Mouse (Mus musculus) MEL (cell line): ENCODE results near the gene Zfp771. TPM values are rescaled to one million over a fixed set of nuclear protein-coding genes. Genes with fewer than 3 reads are reported as not detected.

ENCODE experiments used
- DNase-seq: peaks from one replicate; pipeline ENCODE4 v3.0.0; 2011; ENCODE audit warnings: low read depth, low spot score
- H3K27ac ChIP-seq: 2 replicates; pipeline ENCODE4 v1.5.1; 2012; ENCODE audit warnings: low read depth, mild to moderate bottlenecking, control low read depth, low read length, moderate library complexity; ENCODE audit not compliant: control insufficient read depth
- H3K27me3 ChIP-seq, 2 experiments: fragments of 150-350 bp in 1 of 2; sonication (generic) in 1 of 2; 2 replicates each; pipeline ENCODE4 v1.6.1; 2012; ENCODE audit warnings: low read length in 2 of 2, mild to moderate bottlenecking in 2 of 2, improper control_type of control experiment in 1 of 2, moderate library complexity in 1 of 2; ENCODE audit not compliant: insufficient read depth in 2 of 2, control insufficient read depth in 1 of 2
- H3K36me3 ChIP-seq, 2 experiments: 2 replicates each; pipeline ENCODE4 v1.6.1; 2012 to 2014; ENCODE audit warnings: low read length in 2 of 2, improper control_type of control experiment in 1 of 2, inconsistent platforms in 1 of 2, mild to moderate bottlenecking in 1 of 2; ENCODE audit not compliant: insufficient read depth in 2 of 2, control insufficient read depth in 1 of 2
- H3K4me1 ChIP-seq, 2 experiments: fragments of 150-350 bp in 1 of 2; sonication (generic) in 1 of 2; 2 replicates each; pipeline ENCODE4 v1.6.1; 2012; ENCODE audit warnings: low read length in 2 of 2, improper control_type of control experiment in 1 of 2, mild to moderate bottlenecking in 1 of 2; ENCODE audit not compliant: insufficient read depth in 2 of 2, control insufficient read depth in 1 of 2
- H3K4me3 ChIP-seq, 2 experiments: fragments of 150-350 bp in 1 of 2; sonication (generic) in 1 of 2; 2 replicates each; pipeline ENCODE4 v1.5.1; 2012; ENCODE audit warnings: low read depth in 2 of 2, low read length in 2 of 2, mild to moderate bottlenecking in 2 of 2, moderate library complexity in 2 of 2, control low read depth in 1 of 2, improper control_type of control experiment in 1 of 2; ENCODE audit not compliant: control insufficient read depth in 1 of 2, insufficient read depth in 1 of 2
- H3K79me2 ChIP-seq: 2 replicates; pipeline ENCODE4 v1.6.1; 2012; ENCODE audit warnings: mild to moderate bottlenecking, low read length, moderate library complexity; ENCODE audit not compliant: control insufficient read depth, poor library complexity, insufficient read depth
- H3K9ac ChIP-seq: 2 replicates; pipeline ENCODE4 v1.6.1; 2012; ENCODE audit warnings: low read depth, mild to moderate bottlenecking, control low read depth, low read length, moderate library complexity; ENCODE audit not compliant: control insufficient read depth, poor library complexity, severe bottlenecking
- H3K9me3 ChIP-seq: fragments of 150-350 bp; sonication (generic); replicated peaks from 2 replicates; pipeline ENCODE4 v1.6.1; 2012; ENCODE audit warnings: mild to moderate bottlenecking, low read length, improper control_type of control experiment, moderate library complexity; ENCODE audit not compliant: insufficient read depth
- BHLHE40 ChIP-seq: IDR thresholded peaks from 2 replicates; pipeline ENCODE4 v1.6.1; 2012; ENCODE audit warnings: low read depth, mild to moderate bottlenecking, inconsistent platforms, low read length, improper control_type of control experiment, borderline replicate concordance
- CHD1 ChIP-seq: IDR thresholded peaks from 2 replicates; pipeline ENCODE4 v1.6.1; 2012; ENCODE audit warnings: low read depth, mild to moderate bottlenecking, inconsistent platforms, low read length, improper control_type of control experiment
- CTCF ChIP-seq, 3 experiments: IDR thresholded peaks in 2 of 3; conservative IDR thresholded peaks in 1 of 3; 2 replicates each; pipeline ENCODE4 v1.5.1; 2011 to 2012; ENCODE audit warnings: low read length in 3 of 3, low read depth in 2 of 3, mild to moderate bottlenecking in 2 of 3, improper control_type of control experiment in 1 of 3, inconsistent platforms in 1 of 3, mixed read lengths in 1 of 3, moderate library complexity in 1 of 3; ENCODE audit not compliant: control insufficient read depth in 1 of 3, insufficient read depth in 1 of 3, poor library complexity in 1 of 3, severe bottlenecking in 1 of 3
- ETS1 ChIP-seq: IDR thresholded peaks from 2 replicates; pipeline ENCODE4 v1.6.1; 2012; ENCODE audit warnings: low read depth, mild to moderate bottlenecking, inconsistent platforms, low read length, improper control_type of control experiment, moderate library complexity
- KAT2A ChIP-seq: conservative IDR thresholded peaks from 2 replicates; pipeline ENCODE4 v1.6.1; 2012; ENCODE audit warnings: low read depth, low read length, improper control_type of control experiment, inconsistent platforms
- MAFK ChIP-seq: IDR thresholded peaks from 2 replicates; pipeline ENCODE4 v1.6.1; 2011; ENCODE audit warnings: low read depth, mild to moderate bottlenecking, low read length, improper control_type of control experiment, borderline replicate concordance
- MXI1 ChIP-seq: IDR thresholded peaks from 2 replicates; pipeline ENCODE4 v1.6.1; 2011; ENCODE audit warnings: mild to moderate bottlenecking, low read depth, low read length, improper control_type of control experiment
- MYB ChIP-seq: IDR thresholded peaks from 2 replicates; pipeline ENCODE4 v1.6.1; 2011; ENCODE audit warnings: mild to moderate bottlenecking, low read depth, low read length, improper control_type of control experiment
- MYC ChIP-seq: IDR thresholded peaks from 2 replicates; pipeline ENCODE4 v1.6.1; 2011; ENCODE audit warnings: low read depth, mild to moderate bottlenecking, low read length, improper control_type of control experiment, moderate library complexity
- NRF1 ChIP-seq: IDR thresholded peaks from 2 replicates; pipeline ENCODE4 v1.6.1; 2014; ENCODE audit warnings: low read depth, mild to moderate bottlenecking, inconsistent platforms, low read length, improper control_type of control experiment, moderate library complexity; ENCODE audit not compliant: poor library complexity, insufficient read depth, severe bottlenecking
- POLR2A ChIP-seq, 2 experiments: IDR thresholded peaks; 2 replicates each; pipeline ENCODE4 v1.6.1; 2011 to 2012; ENCODE audit warnings: low read length in 2 of 2, mild to moderate bottlenecking in 2 of 2, control low read depth in 1 of 2, improper control_type of control experiment in 1 of 2, low read depth in 1 of 2, moderate library complexity in 1 of 2; ENCODE audit not compliant: control insufficient read depth in 1 of 2, insufficient read depth in 1 of 2, poor library complexity in 1 of 2
- POLR2AphosphoS2 ChIP-seq: IDR thresholded peaks from 2 replicates; pipeline ENCODE4 v1.6.1; 2011; ENCODE audit warnings: low read length, improper control_type of control experiment
- SIN3A ChIP-seq: IDR thresholded peaks from 2 replicates; pipeline ENCODE4 v1.6.1; 2012; ENCODE audit warnings: low read length, improper control_type of control experiment, inconsistent platforms
- SMC3 ChIP-seq: IDR thresholded peaks from 2 replicates; pipeline ENCODE4 v1.6.1; 2011; ENCODE audit warnings: low read depth, low read length, improper control_type of control experiment
- TBP ChIP-seq: IDR thresholded peaks from 2 replicates; pipeline ENCODE4 v1.8.0; 2011; ENCODE audit warnings: low read depth, low read length, improper control_type of control experiment
- TCF12 ChIP-seq: IDR thresholded peaks from 2 replicates; pipeline ENCODE4 v1.6.1; 2014; ENCODE audit warnings: low read depth, mild to moderate bottlenecking, inconsistent platforms, low read length, improper control_type of control experiment, moderate library complexity
- UBTF ChIP-seq: IDR thresholded peaks from 2 replicates; pipeline ENCODE4 v1.6.1; 2012; ENCODE audit warnings: low read depth, mild to moderate bottlenecking, inconsistent platforms, low read length, improper control_type of control experiment, moderate library complexity, borderline replicate concordance; ENCODE audit not compliant: insufficient read depth
- polyA plus RNA-seq, 2 experiments: library from polyadenylated mRNA; stranded (reverse) in 1 of 2; unstranded in 1 of 2; fragments of >175 nt in 1 of 2; fragments of >200 nt in 1 of 2; gene quantifications; 2 replicates each; pipeline versions ENCODE4 v1.2.1 to v1.2.4; 2012; ENCODE audit warnings: low replicate concordance in 2 of 2, low read depth in 1 of 2; ENCODE audit not compliant: insufficient read length in 2 of 2, insufficient read depth in 1 of 2, missing spikeins in 1 of 2
- total RNA-seq: library from RNA; depleted of rRNA; stranded (reverse); fragments of 300-350 nt; gene quantifications from 2 replicates; pipeline ENCODE4 v1.2.3, GENCODE M21; 2012

The Zfp771 gene
- total and polyA plus RNA-seq, 3 experiments: 33.4 to 58.3 TPM; not detected in 1

DNA sequence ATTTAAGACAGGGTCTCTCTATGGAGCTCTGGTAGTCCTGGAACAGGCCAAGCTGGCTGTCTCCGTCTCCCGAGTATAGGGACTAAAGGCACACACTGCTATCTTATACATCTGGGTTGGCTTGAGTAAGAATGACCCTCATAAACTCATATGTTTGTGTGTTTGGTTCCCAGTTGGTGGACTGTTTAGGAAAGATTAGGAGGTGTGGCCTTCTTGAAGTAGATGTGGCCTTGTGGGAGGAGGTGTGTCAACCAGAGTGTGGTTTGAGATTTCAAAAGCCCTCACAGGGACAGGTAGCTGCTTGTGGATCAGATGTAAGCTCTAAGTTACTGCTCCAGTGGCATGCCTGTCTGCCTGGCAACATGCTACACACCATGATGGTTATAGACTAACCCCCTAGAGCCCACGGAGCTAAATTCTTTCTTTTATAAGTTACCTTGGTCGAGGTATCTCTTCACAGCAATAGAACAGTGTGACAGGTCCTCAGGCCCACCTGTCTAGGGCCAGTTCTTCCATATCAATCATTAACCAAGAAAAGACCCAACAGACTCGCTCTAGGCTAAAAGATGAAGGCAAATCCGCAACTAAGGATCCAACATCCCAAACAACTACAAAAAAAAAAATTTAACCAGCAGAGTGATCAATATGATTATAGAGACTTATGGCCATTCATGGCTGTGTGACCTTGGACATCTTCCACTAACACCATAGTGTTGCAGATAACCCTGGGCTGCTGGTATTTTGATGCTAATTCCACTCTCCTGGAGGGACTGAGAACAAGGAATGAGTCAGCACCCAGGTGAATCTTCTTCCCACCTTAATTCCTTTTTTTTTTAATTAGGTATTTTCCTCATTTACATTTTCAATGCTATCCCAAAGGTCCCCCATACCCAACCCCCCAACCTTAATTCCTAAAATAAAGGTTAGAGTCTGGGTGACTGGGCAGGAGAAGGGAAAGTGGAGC lies 20.3 kb upstream of the Zfp771 start:
- peaks cover 15 to 27% of the 10 kb centered on the region in 2 experiments for H3K4me1 ChIP-seq
- H3K27ac ChIP-seq: no peak overlapping the region
- peaks cover 0 to 15% of the 10 kb centered on the region in 2 experiments; a peak in 2 of 4 replicates for H3K36me3 ChIP-seq
- no peaks in the 10 kb centered on the region for H3K79me2 ChIP-seq
- H3K9me3 ChIP-seq: no peaks in the 10 kb centered on the region
- TF ChIP-seq KAT2A (no peak), TBP (no peak), MYC (no peak), TCF12 (no peak), SMC3 (no peak), POLR2AphosphoS2 (no peak), CHD1 (no peak), ETS1 (no peak), CTCF (IDR thresholded peaks at IDR 0.05 in 2 of 3, conservative IDR thresholded peaks at IDR 0.05 in 1 of 3; ENCODE audit: control insufficient read depth in 1 of 3, insufficient read depth in 1 of 3, low read depth in 2 of 3, low read length in 3 of 3, poor library complexity in 1 of 3, severe bottlenecking in 1 of 3) (no peak), UBTF (no peak), MYB (no peak), MXI1 (no peak), SIN3A (no peak), NRF1 (no peak)
- DNase-seq: no peak
- no peaks in the 10 kb centered on the region for H3K27me3 ChIP-seq
- no peak overlapping the region for H3K4me3 ChIP-seq
- H3K9ac ChIP-seq: no peak overlapping the region

DNA sequence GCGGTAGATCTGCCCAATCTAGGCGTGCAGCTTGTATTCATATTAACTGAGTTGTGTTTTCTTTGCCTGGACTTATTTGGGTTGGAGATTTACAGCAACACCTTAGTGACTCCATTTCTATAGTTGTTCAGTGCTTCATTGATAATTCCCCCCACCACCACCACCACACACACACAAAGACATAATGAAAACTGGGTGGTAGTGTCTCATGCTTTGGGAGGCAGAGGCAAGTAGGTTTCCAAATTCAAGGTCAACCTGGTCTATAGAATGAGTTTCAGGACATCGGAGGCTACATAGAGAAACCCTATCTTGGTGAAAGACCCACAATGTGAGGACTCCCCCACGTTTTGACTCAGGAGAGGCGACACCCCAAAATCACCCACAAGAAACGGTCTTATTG lies 19.5 kb upstream of the Zfp771 start:
- H3K27me3 ChIP-seq: no peaks in the 10 kb centered on the region
- H3K4me1 ChIP-seq: peaks cover 9 to 20% of the 10 kb centered on the region in 2 experiments
- DNase-seq: no peak
- no peaks in the 10 kb centered on the region for H3K9me3 ChIP-seq
- no peaks in the 10 kb centered on the region for H3K79me2 ChIP-seq
- H3K36me3 ChIP-seq: peaks cover 0 to 10% of the 10 kb centered on the region in 2 experiments; a peak in 2 of 4 replicates
- no peak for TF ChIP-seq POLR2A (IDR thresholded peaks at IDR 0.05; ENCODE audit: control insufficient read depth in 1 of 2, insufficient read depth in 1 of 2, low read depth in 1 of 2, low read length in 2 of 2, poor library complexity in 1 of 2)
- no peak for TF ChIP-seq SMC3
- no peak for TF ChIP-seq MAFK
- no peak for TF ChIP-seq CHD1
- no peak for TF ChIP-seq BHLHE40
- no peak overlapping the region for H3K27ac ChIP-seq
- H3K9ac ChIP-seq: no peak overlapping the region
- no peak overlapping the region for H3K4me3 ChIP-seq
